Mouse (Mus musculus): ENCODE results near the gene Tmprss7.

Tmprss7 gene

DNA sequence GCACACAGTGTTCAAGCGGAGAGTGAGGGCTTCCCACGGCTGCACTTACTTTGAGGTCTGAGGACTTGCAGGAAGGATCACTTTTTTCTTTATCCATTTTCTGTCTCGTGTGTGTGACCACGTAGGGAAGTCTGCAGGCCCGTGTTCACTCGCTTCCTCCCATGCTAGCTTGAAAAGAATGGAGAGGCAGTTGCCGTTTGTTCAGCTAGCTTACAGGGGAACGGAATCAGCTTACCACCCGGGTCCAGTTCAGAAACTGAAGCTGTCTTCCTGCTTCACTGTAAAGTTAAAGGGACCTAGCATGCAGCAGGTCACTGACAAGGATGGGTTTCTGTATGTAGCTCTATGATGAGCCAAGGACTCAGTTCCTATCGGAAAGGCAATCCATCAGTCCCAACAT, at the start of gene Tmprss7:
Gene Tmprss7 (minus strand): TSS at position 101 of the 400 bp plus-strand sequence.
- 49% methylated on average over 10 of the region's 10 CpGs for WGBS

DNA sequence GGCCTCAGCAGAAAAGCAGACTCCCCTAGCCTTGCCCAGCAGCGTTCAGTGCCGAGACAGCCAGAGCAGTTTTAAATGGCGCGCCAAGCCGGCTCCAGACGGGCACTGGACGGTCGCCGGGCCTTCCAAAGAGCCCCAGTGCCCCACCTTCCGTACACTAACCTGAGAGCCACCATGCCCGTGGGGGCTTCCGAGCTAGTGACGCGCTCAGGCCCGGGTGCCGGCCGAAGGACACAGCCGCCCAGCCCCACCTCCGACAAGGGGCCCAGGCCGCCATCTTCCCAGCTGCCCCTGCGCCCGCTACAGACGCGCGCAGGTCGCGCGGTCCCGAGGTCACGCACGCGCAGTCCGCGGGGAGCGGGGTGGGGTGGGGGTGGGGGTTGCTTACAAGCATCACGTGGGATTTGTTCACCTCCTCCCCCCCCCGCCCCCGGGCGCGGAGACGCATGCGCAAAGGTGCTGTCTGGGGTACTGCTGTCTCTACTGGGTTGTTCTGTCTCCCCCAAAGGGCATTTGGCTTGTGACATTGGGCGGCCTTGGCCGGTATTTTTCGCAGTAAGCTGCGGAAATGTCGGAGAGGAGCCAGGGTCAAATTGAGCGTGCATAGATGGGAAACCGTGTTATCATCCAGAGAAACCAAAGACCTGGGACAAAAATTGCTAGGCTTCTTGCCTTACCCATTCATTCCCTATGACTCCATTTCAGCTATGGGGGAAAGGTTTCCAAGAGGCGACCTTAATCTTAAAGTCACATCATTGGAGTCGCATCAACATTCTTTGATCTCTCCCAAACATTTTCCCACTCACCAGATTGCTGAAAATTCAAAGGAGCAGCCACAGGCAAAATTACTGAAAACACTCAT, 49.4 kb upstream of the Tmprss7 start, which contains the start of gene Abhd10:
Gene Abhd10 (minus strand): TSS at position 341 of the 862 bp plus-strand sequence.
- 1% methylated on average over 51 of the region's 51 CpGs for WGBS

DNA sequence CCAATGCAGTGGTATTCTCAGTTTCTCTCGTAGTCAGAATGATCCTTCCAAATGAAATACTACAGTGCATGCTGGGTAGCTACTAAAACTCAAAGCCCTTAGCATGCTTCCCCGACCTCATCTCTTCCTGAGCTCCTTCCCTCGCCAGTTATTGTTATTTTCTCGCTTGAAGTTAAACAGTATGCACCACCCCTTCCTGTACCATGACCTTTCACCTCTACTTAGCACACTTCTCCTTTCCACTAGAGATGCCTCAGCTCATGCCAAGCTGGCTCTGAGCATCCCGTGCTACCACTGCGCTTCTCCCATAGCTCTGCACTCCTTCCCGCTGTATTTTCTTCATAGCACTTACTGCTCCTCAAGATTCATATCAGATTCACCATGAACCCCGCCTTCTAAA, 44.4 kb upstream of the Tmprss7 start:
- WGBS = 82% methylated on average over 8 of the region's 8 CpGs

DNA sequence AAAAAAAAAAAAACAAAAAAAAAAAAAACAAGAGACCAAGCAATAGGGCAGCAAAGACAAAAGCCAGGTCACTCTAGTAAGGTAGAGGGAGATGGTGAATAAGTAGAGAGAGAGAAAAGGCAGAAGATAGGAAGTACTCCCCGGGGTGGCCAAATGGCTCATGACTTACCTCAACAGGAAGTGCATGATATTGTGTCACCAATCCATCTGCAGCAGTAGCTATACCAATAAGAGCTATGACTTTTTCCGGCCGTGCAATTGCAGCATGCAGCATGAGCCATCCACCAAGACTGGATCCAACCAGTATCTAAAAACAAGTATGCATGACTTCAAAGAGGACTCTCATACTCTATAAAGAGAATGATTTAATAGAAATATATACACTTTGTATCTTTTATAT, 43.3 kb upstream of the Tmprss7 start:
- WGBS = 91% methylated on average over 3 of the region's 3 CpGs

DNA sequence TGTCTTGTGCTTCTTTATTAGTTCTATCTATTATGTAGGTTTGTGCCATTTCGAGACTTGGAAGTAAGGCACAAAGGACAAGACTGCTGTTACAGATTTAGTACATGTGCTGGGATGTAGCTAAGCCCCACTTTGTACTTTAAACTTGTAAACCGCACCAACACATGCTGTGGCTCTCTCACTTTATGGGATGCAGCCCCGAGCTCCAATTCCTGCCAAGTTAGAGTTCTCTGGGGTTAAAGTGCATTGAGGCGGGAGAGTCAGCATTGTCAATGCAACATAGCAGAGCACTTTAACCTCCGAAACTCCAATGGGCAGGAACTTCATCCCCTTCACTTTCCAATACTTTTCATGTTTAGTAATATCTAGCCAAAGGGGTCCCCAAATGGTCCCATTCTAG, 35.7 kb upstream of the Tmprss7 start:
- WGBS = 82% methylated on average over 5 of the region's 5 CpGs

DNA sequence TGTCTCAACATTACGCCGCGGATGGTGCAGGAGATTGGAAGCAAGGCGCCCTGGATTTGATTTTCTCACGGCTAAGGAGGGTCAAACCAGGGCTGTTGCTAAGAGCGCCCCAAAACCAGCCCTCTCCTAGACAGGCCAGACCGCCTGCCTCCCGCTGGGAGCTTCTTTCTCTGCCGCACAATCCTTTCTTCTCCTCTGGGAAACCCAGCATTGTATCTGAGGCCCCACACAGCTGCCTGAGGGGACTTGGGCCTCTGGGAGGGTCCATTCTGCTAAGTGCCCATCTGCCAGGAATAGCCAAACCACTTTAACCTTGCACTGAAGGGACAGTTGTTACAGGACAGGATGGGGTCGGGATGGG, 31.3 kb upstream of the Tmprss7 start:
- WGBS = 1% methylated on average over 10 of the region's 10 CpGs

DNA sequence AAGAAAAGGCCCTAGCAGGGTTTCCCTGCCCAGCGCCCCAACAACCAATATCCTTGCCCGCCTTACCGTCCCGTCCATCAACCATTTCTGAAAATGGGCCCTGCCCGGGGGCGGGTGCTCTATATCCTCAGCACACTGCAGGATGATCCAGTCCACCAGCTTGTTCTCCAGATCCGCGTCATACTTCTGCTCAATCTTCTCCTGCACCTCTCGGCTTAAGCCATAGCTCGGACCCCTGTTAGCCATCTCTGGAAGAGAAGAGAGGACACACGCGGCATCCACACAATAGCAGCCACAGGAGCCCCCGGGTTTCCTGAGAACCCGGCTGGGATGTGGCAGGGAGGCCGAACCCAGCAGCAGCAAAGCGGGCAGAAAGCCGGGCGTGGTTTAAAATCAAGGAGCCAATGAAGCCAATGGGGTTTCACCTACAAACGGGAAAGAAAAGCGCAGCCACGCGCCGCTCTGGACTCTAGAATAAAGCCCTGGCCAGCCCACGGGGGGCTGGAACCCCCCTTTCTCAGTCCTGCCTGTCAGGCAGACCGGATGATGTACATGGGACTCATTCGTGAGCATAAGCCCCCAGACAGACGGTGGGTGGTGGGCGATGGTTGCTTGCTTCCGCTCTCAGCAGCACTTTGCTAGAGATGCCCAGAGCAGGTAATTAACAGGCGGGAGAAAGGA, 30.7 kb upstream of the Tmprss7 start, which contains the start of gene Tagln3:
Gene Tagln3 (minus strand): TSS at position 548 of the 681 bp plus-strand sequence.
- WGBS = 3% methylated on average over 30 of the region's 30 CpGs

DNA sequence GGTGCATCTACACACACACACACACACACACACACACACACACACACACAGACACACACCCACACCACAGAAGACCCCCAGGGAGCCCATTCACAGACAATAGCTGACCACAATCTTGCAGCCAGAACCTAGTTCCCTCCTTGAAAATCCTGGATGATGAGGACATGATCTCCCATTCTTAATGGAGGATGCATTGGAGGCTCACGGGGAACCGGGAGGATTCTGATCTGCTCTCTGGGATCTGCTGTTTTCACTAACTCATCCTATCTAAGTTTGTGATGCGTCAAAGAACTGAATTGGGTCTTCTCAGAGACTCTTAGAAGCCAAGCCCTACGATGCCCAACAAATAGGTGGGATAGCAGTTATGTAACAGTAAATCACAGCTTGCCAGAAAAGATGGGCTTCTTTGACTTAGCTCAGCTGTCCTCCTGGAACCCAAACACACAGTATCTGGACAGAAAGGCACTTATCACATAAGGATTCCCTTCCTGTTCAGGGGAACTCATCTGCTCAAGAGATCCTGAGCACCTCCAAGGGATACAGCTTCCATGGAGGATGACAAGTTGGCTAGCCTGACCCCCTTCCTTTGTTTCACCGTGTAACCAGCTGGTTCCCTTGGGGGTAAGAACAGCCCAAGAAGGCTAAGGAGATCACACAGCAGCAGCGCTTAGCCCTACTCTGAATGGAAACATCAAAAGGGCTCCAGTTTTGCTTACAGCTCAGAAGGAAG, 29.9 kb upstream of the Tmprss7 start:
- 23% methylated on average over 6 of the region's 6 CpGs for WGBS

DNA sequence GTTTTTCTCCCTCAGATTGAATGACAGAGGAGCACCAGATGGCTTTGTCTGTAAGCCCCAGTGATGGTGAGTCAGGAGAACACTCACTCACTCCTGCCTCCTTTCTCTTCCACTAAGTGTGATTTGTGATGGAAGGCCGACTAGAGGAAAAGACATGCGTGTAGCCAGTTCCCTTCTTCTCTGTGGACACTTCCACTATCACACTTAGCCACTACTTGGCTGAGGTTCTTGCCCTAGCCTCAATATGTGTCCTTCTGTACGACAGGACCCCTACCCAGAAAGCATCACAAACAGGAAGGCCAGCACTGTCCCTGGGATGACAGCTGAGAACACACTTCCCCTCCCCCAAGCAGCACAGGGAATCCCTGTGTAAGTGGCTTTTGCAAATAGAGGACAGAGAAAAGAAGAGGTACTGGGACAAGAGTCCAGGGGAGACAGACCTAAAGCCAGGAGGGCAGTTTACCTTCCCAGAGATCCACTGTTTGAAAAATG, 29.0 kb upstream of the Tmprss7 start:
- 23% methylated on average over 3 of the region's 3 CpGs for WGBS

DNA sequence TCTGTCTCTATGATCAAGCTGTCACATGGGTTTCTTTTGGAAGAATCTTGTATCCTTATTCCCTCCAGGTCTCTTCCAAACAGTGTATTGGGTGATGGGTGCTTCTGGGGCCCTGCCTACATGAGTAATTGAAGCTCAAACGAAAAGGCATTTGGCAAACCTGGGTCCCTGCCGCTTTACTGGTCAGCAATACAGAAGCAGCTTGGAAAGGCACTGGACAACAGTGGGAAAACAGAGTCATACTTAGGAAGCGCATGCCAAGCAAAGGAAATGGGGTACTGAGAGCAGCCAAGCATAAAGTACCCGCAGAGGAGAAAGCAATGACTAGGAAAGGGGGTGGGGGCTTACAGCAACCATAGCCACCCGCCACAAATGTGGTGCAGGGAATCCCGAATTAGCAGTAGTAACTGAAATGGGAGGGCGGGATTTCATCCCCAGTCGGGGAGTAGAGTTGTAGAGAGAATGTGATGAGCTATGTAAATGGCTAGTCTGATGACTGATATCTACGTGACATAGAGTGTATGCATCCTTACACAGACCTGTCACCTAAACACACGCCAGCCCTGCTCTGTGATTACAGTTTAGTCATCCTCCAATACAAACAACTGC, 26.7 kb upstream of the Tmprss7 start:
- WGBS = 53% methylated on average over 10 of the region's 10 CpGs

DNA sequence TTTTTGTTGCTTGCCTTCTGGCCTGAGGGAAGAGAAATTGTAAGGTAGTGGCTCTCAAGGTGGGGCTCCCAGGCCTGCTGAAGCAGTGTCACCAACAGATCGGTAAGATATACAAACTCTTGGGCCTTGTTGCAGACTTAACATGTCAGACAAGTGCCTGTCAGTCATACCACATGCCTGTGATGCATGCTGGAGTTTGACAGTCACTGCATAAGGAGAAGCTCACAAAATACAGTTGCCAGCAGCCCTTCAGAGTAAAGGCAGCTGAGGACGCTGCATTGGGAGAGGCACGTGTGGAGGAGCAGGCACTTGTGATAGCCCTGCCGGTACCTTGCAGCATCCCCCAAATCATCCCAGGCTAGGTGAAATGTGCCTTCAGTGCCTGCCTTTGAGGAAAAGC, 24.8 kb upstream of the Tmprss7 start:
- 91% methylated on average over 4 of the region's 4 CpGs for WGBS

DNA sequence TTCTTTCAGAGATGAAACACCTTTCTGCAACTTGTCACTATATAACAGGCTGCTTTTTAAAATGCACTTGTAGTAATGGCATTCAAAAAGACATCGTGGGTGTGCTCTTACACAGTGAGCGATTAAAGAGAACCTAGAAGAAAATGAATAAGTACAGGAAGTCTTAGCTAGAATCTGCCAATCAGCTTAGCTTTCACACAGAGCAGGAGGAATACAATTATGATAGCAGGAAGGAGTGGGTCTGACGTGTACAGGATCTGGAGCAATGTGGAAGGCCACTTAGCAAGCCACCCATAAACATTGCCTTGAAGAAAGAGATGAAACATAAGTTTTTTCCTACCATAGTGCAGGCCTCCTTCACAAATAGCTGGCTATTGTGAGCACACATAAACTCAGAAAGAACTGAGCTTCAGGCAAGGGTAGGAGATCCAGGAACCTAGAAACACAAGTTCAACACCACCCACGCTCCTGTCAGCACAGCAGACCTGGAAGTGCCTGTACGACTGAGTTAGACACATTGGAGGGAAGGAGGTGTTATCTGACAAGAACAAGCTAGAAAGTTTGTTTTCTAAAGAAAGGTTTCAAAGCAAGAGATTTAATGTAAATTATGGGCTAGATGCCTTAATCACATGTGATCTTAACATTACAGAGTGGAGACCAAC, 21.2 kb upstream of the Tmprss7 start:
- WGBS = 46% methylated on average over 5 of the region's 5 CpGs

DNA sequence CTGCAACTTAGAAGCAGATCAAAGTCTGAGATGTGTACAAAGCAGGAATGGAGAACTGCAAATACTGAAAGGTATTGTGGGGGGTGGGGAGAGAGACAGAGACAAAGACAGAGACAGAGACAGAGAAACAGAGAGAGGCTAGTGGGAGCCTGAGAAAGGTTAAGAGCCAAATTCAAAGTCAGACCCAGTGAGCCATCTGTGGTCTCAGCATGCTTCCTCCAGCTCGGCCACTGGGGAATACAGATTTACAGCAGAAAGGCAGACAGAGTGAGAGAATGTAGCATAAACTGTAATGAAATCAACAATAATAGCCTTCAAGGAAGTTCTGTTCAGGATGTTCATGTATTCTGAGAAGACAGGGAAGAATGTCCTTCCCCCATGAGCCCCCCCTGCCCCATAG, 20.4 kb upstream of the Tmprss7 start:
- 76% methylated on average over 1 of the region's 1 CpGs for WGBS

DNA sequence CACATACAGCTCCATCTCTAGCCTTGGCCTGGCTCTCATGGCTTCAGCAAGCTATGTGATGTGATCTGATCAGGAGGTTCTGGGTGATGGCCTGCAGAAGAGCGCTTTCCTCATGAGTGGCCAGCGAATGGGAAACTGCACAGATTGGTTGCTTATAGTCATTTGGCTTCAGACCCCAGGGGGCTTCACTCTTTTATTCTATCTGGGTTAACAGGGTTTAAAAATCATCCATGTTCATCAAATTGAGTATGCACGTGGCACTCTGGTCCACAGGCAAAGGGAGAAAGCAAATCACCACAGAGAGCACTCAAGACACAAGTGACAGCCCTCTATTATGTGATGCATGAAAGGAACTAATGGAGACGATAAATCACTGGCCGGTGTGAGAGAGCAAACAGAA, 19.8 kb upstream of the Tmprss7 start:
- 80% methylated on average over 5 of the region's 5 CpGs for WGBS

DNA sequence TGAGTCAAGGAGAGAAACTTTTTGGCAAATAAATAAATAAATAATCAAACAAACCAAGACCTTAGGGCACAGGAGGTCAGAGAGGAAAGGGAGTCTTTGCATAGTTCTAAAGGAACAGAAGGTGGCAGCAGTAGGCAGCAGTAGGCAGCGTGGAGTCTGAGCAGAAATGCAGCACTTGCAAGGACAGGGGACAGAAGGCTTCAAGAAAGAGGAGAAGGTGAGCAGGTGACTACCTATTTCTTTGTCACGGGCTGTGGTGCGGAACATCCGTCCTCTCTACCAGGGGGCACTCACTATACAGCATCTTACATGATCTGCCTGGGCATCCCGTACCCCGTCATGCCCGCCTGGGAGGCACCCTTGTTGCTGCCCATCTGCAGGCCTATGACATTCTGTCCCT, 17.8 kb upstream of the Tmprss7 start:
- WGBS = 72% methylated on average over 7 of the region's 7 CpGs

DNA sequence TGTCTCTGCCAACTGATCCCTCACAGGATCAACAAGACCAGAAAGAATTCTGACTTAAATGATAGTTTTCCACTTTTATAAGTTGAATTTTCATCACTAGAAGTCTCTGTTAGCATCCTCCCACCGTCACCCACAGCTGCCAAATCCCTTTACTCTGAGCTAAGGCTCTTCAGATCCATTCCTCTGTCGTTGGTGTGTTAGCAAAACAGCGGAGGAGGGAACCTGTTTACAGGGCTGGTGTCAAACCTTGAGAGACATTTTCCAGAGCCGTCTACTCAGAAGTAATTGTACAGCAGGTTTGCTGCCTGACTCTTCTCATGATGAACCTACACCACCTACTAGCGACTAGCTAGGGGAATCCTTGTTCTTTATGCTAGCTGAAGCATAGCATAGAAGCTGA, 5.8 kb upstream of the Tmprss7 start:
- 53% methylated on average over 5 of the region's 5 CpGs for WGBS

DNA sequence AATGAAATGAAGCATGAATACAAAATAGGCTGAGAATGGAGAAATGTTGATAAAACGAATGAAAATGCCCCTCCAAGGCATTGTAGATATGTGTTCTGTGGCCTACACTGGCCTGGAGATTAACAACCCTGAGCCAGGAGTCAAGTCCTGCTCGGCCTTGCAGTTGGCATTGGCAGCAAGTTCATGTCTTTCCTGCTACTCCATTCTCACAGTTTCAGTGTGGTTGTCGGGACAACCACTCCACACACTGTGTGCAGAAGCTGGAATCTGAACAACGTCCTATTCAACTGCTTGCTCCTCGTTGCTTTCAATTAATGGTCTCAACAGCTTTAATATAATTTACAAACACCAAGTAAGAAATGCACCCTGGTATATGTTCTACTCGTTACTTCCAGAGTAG, 4.5 kb upstream of the Tmprss7 start:
- WGBS = 56% methylated on average over 6 of the region's 6 CpGs

DNA sequence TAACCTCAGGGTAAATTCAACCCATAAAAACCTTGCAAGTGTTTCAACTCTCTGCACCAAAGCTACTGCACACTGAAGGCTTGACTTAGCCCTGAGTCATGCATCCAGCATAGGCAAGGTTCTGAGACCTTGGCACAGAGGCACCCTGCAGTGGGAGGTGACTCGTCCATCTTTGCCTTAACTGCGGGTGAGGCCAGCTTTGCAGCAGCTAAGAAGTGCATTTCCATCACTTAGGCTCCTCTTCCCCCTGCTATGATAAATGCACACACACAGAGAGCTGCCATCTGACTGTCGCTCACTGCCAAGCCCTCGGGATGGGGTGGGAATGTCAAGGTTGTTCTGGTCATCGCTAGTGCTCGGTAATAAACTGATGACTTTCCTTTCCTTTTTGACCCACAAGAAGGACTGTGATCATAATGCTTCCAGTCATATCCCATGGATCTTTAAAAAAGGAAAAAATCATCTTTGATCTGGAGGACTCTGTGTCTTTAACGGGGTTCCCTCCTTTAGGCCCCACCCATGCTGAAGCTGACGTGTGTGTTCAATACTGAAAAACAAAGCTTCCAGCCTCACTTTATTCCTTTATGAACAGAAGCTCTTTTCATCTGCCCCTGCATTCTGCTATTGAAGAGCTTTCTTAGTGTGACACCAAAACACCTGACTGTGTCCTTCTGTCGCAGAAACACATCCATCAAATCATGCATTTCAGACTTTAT, 2.1 kb upstream of the Tmprss7 start:
- 62% methylated on average over 9 of the region's 9 CpGs for WGBS

DNA sequence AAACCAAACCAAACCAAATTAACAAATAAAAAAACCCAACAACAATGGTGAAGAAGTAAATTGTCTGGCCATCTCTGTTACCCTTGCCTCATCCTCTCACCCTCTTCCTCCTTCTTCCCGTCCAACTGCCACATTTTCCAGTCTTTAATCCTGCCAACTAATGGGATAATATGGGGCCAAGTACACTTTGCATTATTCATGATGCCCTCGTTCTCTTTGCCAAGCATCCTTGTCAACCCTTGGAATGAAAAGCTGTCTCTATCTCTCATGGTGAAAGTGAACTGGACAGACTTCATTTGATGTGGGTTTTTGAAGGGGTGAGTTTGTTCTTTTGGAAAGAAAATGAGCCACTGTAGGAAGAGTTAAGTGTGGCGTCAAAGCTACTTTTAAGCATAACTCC, 607 bp downstream of the Tmprss7 start:
- WGBS = 46% methylated on average over 3 of the region's 3 CpGs

DNA sequence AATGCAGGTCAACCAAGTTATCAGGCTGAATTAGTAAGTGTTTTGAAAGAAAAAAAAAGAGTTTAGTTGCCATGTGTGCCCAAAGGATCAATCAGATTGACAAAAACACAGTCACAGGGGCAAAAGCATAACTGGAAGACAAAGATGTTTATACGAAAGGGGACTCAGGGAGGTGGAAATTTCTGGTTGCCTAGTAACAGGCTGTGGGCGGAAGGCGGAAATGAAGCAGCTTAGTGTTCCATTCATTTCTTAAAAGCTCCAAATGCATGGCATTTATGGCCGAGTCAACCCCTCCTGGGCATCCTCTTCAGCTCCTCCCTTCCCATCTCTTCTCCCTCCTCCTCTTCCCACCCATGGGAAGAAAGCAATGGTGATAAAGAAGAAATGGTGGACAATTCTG, 3.3 kb downstream of the Tmprss7 start:
- 10% methylated on average over 4 of the region's 4 CpGs for WGBS

DNA sequence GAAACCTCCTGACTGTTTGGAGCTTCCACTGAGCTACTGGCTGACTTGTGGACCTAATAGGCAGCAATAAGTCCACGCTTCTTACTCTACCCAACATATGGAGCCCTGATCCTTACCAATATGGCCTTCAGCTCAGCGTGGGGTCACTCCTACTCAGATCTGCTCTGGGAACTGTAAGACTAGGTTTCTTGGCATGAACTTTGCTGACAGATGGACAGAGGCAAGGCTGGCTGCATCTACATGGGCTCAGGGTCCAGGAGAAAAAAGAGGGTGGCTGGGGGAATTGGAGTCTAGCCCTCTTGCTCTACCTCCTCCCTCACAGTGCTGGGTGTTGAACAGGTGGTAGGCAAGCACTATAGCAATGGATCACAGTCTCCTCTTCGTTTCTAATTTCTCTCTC, 6.6 kb downstream of the Tmprss7 start:
- 53% methylated on average over 3 of the region's 3 CpGs for WGBS

Measured in cerebral cortex, adult 2 months (tissue).